Mouse (Mus musculus): ENCODE measurements around the gene Arl15.

The Arl15 gene

GRCm38 (mm10) chr13:114071439-114071838, 277.1 kb downstream of the Arl15 start:
- DNase-seq: no peak

- DNase-seq: no peak
Measured at GRCm38 (mm10) chr13:114074471-114074870, 280.2 kb downstream of the Arl15 start.

- DNase-seq: peak in 1 of 2 experiments; percentile 22
Measured at GRCm38 (mm10) chr13:114075724-114076384, 281.5 kb downstream of the Arl15 start.

- no peak for DNase-seq
Measured at GRCm38 (mm10) chr13:114077181-114077580, 282.9 kb downstream of the Arl15 start.

- no peak for DNase-seq
Measured at GRCm38 (mm10) chr13:114077584-114078270, 283.4 kb downstream of the Arl15 start.

GRCm38 (mm10) chr13:114078851-114079250, 284.5 kb downstream of the Arl15 start:
- DNase-seq: no peak

- DNase-seq: no peak
Measured at GRCm38 (mm10) chr13:114079751-114080150, 285.4 kb downstream of the Arl15 start.

GRCm38 (mm10) chr13:114080491-114080890, 286.2 kb downstream of the Arl15 start:
- no peak for DNase-seq

- no peak for DNase-seq
Measured at GRCm38 (mm10) chr13:114083570-114084138, 289.3 kb downstream of the Arl15 start.

- no peak for DNase-seq
Measured at GRCm38 (mm10) chr13:114085442-114085841, 291.1 kb downstream of the Arl15 start.

- no peak for DNase-seq
Measured at GRCm38 (mm10) chr13:114086325-114086724, 292.0 kb downstream of the Arl15 start.

- DNase-seq: no peak
Measured at GRCm38 (mm10) chr13:114086801-114087200, 292.5 kb downstream of the Arl15 start.

- DNase-seq: no peak
Measured at GRCm38 (mm10) chr13:114087696-114088465, 293.6 kb downstream of the Arl15 start.

GRCm38 (mm10) chr13:114090786-114091185, 296.5 kb downstream of the Arl15 start:
- no peak for DNase-seq

- DNase-seq: no peak
Measured at GRCm38 (mm10) chr13:114091231-114091630, 296.9 kb downstream of the Arl15 start.

- no peak for DNase-seq
Measured at GRCm38 (mm10) chr13:114094151-114094875, 300.0 kb downstream of the Arl15 start.

GRCm38 (mm10) chr13:114095440-114095839, 301.1 kb downstream of the Arl15 start:
- no peak for DNase-seq

- DNase-seq: no peak
Measured at GRCm38 (mm10) chr13:114096386-114096785, 302.1 kb downstream of the Arl15 start.

- DNase-seq: no peak
Measured at GRCm38 (mm10) chr13:114101155-114101554, 306.9 kb downstream of the Arl15 start.

- DNase-seq: no peak
Measured at GRCm38 (mm10) chr13:114106083-114106482, 311.8 kb downstream of the Arl15 start.

GRCm38 (mm10) chr13:114107499-114107898, 313.2 kb downstream of the Arl15 start:
- no peak for DNase-seq

- DNase-seq: no peak
Measured at GRCm38 (mm10) chr13:114109441-114109840, 315.1 kb downstream of the Arl15 start.

GRCm38 (mm10) chr13:114109845-114110244, 315.5 kb downstream of the Arl15 start:
- DNase-seq: no peak
